Mouse (Mus musculus): ENCODE data around the gene Exoc6b.

GRCm38 (mm10) chr6:84946106-84946505, 123.2 kb downstream of the Exoc6b start:
- TF ChIP-seq CTCF (IDR thresholded peaks at IDR 0.05; ENCODE audit: low read depth, low read length) = no peak
- no peak for TF ChIP-seq POLR2A (IDR thresholded peaks at IDR 0.05; ENCODE audit: insufficient read depth, low read length)
